Mouse (Mus musculus) embryonic fibroblast, embryonic 13.5 days (primary cell): ENCODE measurements at regions not wholly inside any gene's neighbourhood (a gene's known extent, or its start where the extent isn't known, plus 50 kb on each side); places are given as distances from the start of the nearest gene placed in this dataset.
"Not testable (repeated sequence)": the region's sequence is repeated elsewhere in the genome, so short reads cannot be mapped to it uniquely, and the experiment has no call there.

Experiments used
- CTCF ChIP-seq: IDR thresholded peaks from 2 replicates; pipeline ENCODE4 v1.5.1; 2011; ENCODE audit warnings: mild to moderate bottlenecking, control low read depth, low read length, moderate library complexity, borderline replicate concordance; ENCODE audit not compliant: insufficient read depth
- POLR2A ChIP-seq: IDR thresholded peaks from 2 replicates; pipeline ENCODE4 v1.6.1; 2011; ENCODE audit warnings: low read depth, mild to moderate bottlenecking, control low read depth, low read length, moderate library complexity

DNA sequence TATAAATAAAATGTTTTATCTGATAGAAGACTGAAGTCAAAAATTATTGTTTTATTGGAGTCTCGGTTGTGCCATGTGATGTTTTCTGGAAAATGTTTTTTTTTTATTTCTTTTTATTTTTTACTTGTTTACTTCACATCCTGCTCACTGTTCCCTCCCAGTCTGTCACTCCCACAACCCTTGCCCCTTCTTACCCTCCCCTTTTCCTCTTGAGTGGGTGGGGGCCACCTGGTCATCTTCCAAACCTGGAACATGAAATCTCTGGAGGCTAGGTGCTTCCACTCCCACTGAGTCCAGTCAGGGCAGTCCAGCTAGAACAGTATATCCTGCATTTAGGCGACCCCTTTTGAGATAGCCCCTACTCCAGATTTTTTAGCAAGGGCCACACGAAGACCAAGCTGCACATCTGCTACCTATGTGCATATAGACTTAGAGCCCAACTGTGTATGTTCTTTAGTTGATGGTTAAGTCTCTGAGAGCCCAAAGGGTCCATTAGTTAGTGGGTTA is 98.3 kb upstream of the Gm21119 start:
- TF ChIP-seq CTCF, POLR2A: not testable (repeated sequence)
